Mouse (Mus musculus) C2C12 (cell line): ENCODE measurements around the gene Syvn1.

Experiments used
- CTCF ChIP-seq: IDR thresholded peaks from one replicate; pipeline ENCODE4 v1.5.1; 2011; ENCODE audit not compliant: control insufficient read depth, insufficient read depth, insufficient read length
- MAX ChIP-seq: IDR thresholded peaks from one replicate; pipeline ENCODE4 v1.6.1; 2011; ENCODE audit warnings: mild to moderate bottlenecking, control low read depth

DNA sequence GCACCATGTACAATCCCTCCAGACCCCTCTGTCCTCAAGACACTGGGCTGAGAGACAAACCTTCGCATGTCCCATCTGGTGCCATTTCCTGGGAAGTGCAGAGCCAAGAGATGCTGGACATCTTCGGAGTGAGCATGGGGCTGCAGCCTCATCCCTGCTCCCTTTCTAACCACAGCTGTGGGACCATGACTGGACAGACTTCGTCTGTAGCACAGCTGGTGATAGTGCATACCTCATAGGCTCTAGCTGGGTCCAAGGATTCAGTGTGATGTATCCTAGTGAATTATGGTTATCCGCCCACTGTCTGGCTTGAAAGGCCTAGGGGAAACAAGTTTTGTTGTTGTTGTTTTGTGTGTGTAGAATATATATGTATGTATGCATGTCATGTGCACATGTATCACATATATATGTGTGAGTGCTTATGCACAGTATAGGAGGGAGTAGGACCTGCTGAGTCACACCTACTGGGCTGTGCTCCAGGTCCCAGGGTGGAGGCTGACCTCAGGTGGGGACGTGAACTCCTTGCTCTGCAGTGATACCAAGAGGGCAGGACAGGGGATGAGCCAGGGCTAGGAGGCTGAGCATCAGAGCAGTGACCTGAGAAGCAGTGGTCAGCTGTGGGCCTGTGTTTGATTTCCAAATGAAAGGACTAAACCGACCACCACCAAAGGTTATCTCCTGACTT, 55.9 kb downstream of the Syvn1 start:
- TF ChIP-seq CTCF (no peak), MAX (no peak)
